Mouse (Mus musculus): ENCODE measurements at regions not wholly inside any gene's neighbourhood (a gene's known extent, or its start where the extent isn't known, plus 50 kb on each side); places are given as distances from the start of the nearest gene placed in this dataset.

GRCm38 (mm10) chr16:95866866-95867420 is 123.8 kb downstream of the Psmg1 start:
- Histone ChIP-seq H3K4me3 (replicated peaks; ENCODE audit: extremely low read depth, low read depth, low read length) (no peak overlapping the region), H3K4me1 (ENCODE audit: control insufficient read depth, insufficient read depth, low read length) (peaks cover 10% of the 10 kb centered on the region)
- WGBS: 92% methylated on average over 1 of the region's 1 CpGs
- TF ChIP-seq CTCF (IDR thresholded peaks at IDR 0.05; ENCODE audit: insufficient read depth, low read length) (no peak), POLR2A (IDR thresholded peaks at IDR 0.05; ENCODE audit: borderline replicate concordance, extremely low read depth, low read depth, low read length) (no peak)
- DNase-seq: no peak

GRCm38 (mm10) chr16:95865603-95866002 is 125.2 kb downstream of the Psmg1 start:
- 46% methylated on average over 1 of the region's 1 CpGs for WGBS
- TF ChIP-seq CTCF (IDR thresholded peaks at IDR 0.05; ENCODE audit: insufficient read depth, low read length) (no peak), POLR2A (IDR thresholded peaks at IDR 0.05; ENCODE audit: borderline replicate concordance, extremely low read depth, low read depth, low read length) (no peak)
- Histone ChIP-seq H3K4me1 (ENCODE audit: control insufficient read depth, insufficient read depth, low read length) (peaks cover 12% of the 10 kb centered on the region), H3K4me3 (replicated peaks; ENCODE audit: extremely low read depth, low read depth, low read length) (no peak overlapping the region)
- no peak for DNase-seq

GRCm38 (mm10) chr16:95864646-95865045 is 126.1 kb downstream of the Psmg1 start:
- WGBS: 83% methylated on average over 4 of the region's 4 CpGs
- Histone ChIP-seq H3K4me1 (ENCODE audit: control insufficient read depth, insufficient read depth, low read length) (peaks cover 12% of the 10 kb centered on the region), H3K4me3 (replicated peaks; ENCODE audit: extremely low read depth, low read depth, low read length) (no peak overlapping the region)
- TF ChIP-seq CTCF (IDR thresholded peaks at IDR 0.05; ENCODE audit: insufficient read depth, low read length): no peak
- no peak for TF ChIP-seq POLR2A (IDR thresholded peaks at IDR 0.05; ENCODE audit: borderline replicate concordance, extremely low read depth, low read depth, low read length)
- DNase-seq: no peak

GRCm38 (mm10) chr16:95864106-95864505 is 126.7 kb downstream of the Psmg1 start:
- Histone ChIP-seq H3K4me1 (ENCODE audit: control insufficient read depth, insufficient read depth, low read length) (peaks cover 12% of the 10 kb centered on the region), H3K4me3 (replicated peaks; ENCODE audit: extremely low read depth, low read depth, low read length) (no peak overlapping the region)
- WGBS: 79% methylated on average over 13 of the region's 13 CpGs
- no peak for TF ChIP-seq CTCF (IDR thresholded peaks at IDR 0.05; ENCODE audit: insufficient read depth, low read length)
- no peak for TF ChIP-seq POLR2A (IDR thresholded peaks at IDR 0.05; ENCODE audit: borderline replicate concordance, extremely low read depth, low read depth, low read length)
- no peak for DNase-seq

GRCm38 (mm10) chr16:95863565-95863964 is 127.2 kb downstream of the Psmg1 start:
- WGBS: 87% methylated on average over 4 of the region's 4 CpGs
- no peak for DNase-seq
- TF ChIP-seq POLR2A (IDR thresholded peaks at IDR 0.05; ENCODE audit: borderline replicate concordance, extremely low read depth, low read depth, low read length): no peak
- no peak for TF ChIP-seq CTCF (IDR thresholded peaks at IDR 0.05; ENCODE audit: insufficient read depth, low read length)
- peaks cover 12% of the 10 kb centered on the region for H3K4me1 ChIP-seq (ENCODE audit: control insufficient read depth, insufficient read depth, low read length)
- H3K4me3 ChIP-seq (replicated peaks; ENCODE audit: extremely low read depth, low read depth, low read length): no peak overlapping the region

GRCm38 (mm10) chr16:95862621-95863020 is 128.1 kb downstream of the Psmg1 start:
- no peak for DNase-seq
- Histone ChIP-seq H3K4me3 (replicated peaks; ENCODE audit: extremely low read depth, low read depth, low read length) (no peak overlapping the region), H3K4me1 (ENCODE audit: control insufficient read depth, insufficient read depth, low read length) (peaks cover 12% of the 10 kb centered on the region)
- WGBS: 42% methylated on average over 3 of the region's 3 CpGs
- TF ChIP-seq CTCF (IDR thresholded peaks at IDR 0.05; ENCODE audit: insufficient read depth, low read length): no peak
- TF ChIP-seq POLR2A (IDR thresholded peaks at IDR 0.05; ENCODE audit: borderline replicate concordance, extremely low read depth, low read depth, low read length): no peak

- 30% methylated on average over 12 of the region's 12 CpGs for WGBS
- H3K4me1 ChIP-seq (ENCODE audit: control insufficient read depth, insufficient read depth, low read length): peaks cover 12% of the 10 kb centered on the region
- no peak overlapping the region for H3K4me3 ChIP-seq (replicated peaks; ENCODE audit: extremely low read depth, low read depth, low read length)
- peak; percentile 52 for DNase-seq
- TF ChIP-seq POLR2A (IDR thresholded peaks at IDR 0.05; ENCODE audit: borderline replicate concordance, extremely low read depth, low read depth, low read length) (peak; percentile 55; the same call in 1 of the 2 replicates), CTCF (IDR thresholded peaks at IDR 0.05; ENCODE audit: insufficient read depth, low read length) (no peak)
Observed at GRCm38 (mm10) chr16:95861231-95861690, 129.5 kb downstream of the Psmg1 start.

GRCm38 (mm10) chr16:95860810-95861209 is 129.9 kb downstream of the Psmg1 start:
- WGBS: 44% methylated on average over 9 of the region's 9 CpGs
- TF ChIP-seq POLR2A (IDR thresholded peaks at IDR 0.05; ENCODE audit: borderline replicate concordance, extremely low read depth, low read depth, low read length) (no peak), CTCF (IDR thresholded peaks at IDR 0.05; ENCODE audit: insufficient read depth, low read length) (no peak)
- H3K4me3 ChIP-seq (replicated peaks; ENCODE audit: extremely low read depth, low read depth, low read length): no peak overlapping the region
- no peak for DNase-seq
- H3K4me1 ChIP-seq (ENCODE audit: control insufficient read depth, insufficient read depth, low read length): peaks cover 16% of the 10 kb centered on the region

- no peak overlapping the region for H3K4me3 ChIP-seq (replicated peaks; ENCODE audit: extremely low read depth, low read depth, low read length)
- TF ChIP-seq CTCF (IDR thresholded peaks at IDR 0.05; ENCODE audit: insufficient read depth, low read length): no peak
- TF ChIP-seq POLR2A (IDR thresholded peaks at IDR 0.05; ENCODE audit: borderline replicate concordance, extremely low read depth, low read depth, low read length): no peak
- WGBS: 72% methylated on average over 5 of the region's 5 CpGs
- no peak for DNase-seq
- H3K4me1 ChIP-seq (ENCODE audit: control insufficient read depth, insufficient read depth, low read length): peaks cover 18% of the 10 kb centered on the region
Observed at GRCm38 (mm10) chr16:95860111-95860510, 130.6 kb downstream of the Psmg1 start.

GRCm38 (mm10) chr16:95857403-95857802 is 133.4 kb downstream of the Psmg1 start:
- 94% methylated on average over 3 of the region's 3 CpGs for WGBS
- no peak for DNase-seq
- TF ChIP-seq POLR2A (IDR thresholded peaks at IDR 0.05; ENCODE audit: borderline replicate concordance, extremely low read depth, low read depth, low read length) (no peak), CTCF (IDR thresholded peaks at IDR 0.05; ENCODE audit: insufficient read depth, low read length) (no peak)
- no peak overlapping the region for H3K4me3 ChIP-seq (replicated peaks; ENCODE audit: extremely low read depth, low read depth, low read length)
- H3K4me1 ChIP-seq (ENCODE audit: control insufficient read depth, insufficient read depth, low read length): peaks cover 20% of the 10 kb centered on the region

Measured in lung, adult 2 months (tissue).